Mouse (Mus musculus): ENCODE results near the gene Spsb4.

DNA sequence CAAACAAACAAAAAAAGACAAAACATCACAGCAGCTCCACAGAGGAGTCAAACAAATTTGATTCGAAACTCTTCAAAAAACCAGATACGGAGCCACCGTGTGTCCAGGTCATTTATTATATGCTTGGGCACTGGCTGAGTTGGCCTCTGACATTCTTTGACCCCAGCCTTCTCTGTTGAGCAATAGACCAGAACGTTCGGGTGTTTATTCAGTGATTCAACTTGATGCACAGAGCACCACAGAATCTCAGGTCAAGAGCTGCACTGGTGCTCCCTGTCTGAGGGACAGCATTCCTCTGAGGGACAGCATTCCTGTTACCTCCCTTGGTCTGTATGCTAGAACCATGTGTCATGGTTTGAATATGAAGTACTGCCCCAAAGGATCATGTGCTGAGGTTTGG, 125.1 kb downstream of the Spsb4 start:
- TF ChIP-seq SMC3 (IDR thresholded peaks at IDR 0.05; ENCODE audit: low read depth, low read length): no peak
- TF ChIP-seq EP300 (IDR thresholded peaks at IDR 0.05; ENCODE audit: low read depth in 1 of 2, low read length in 2 of 2): no peak
- no peak for TF ChIP-seq USF1 (IDR thresholded peaks at IDR 0.05; ENCODE audit: low read depth, low read length)
- TF ChIP-seq POLR2AphosphoS2 (IDR thresholded peaks at IDR 0.05; ENCODE audit: low read length): no peak
- no peak for TF ChIP-seq CTCF (IDR thresholded peaks at IDR 0.05 in 2 of 3, conservative IDR thresholded peaks at IDR 0.05 in 1 of 3; ENCODE audit: control insufficient read depth in 1 of 3, insufficient read depth in 1 of 3, low read depth in 2 of 3, low read length in 3 of 3, poor library complexity in 1 of 3, severe bottlenecking in 1 of 3)
- no peak for TF ChIP-seq E2F4 (IDR thresholded peaks at IDR 0.05; ENCODE audit: borderline replicate concordance, low read depth, low read length)
- TF ChIP-seq POLR2A (IDR thresholded peaks at IDR 0.05; ENCODE audit: control insufficient read depth in 1 of 2, insufficient read depth in 1 of 2, low read depth in 1 of 2, low read length in 2 of 2, poor library complexity in 1 of 2): no peak

All from MEL (cell line).